Mouse (Mus musculus): ENCODE results near the gene Rgs13. TPM values are rescaled to one million over a fixed set of nuclear protein-coding genes. Genes with fewer than 3 reads are reported as not detected.

The Rgs13 gene
- not detected in 2 replicates for polyA plus RNA-seq (2012; rRNA removed)

- no peaks in the 10 kb centered on the region for H3K27me3 ChIP-seq (replicated peaks; ENCODE audit: control insufficient read depth, insufficient read depth, low read length)
- no peak for DNase-seq
- TF ChIP-seq CTCF (conservative IDR thresholded peaks at IDR 0.05; ENCODE audit: insufficient read depth, insufficient read length, low read depth, low read length) (no peak), POLR2A (IDR thresholded peaks at IDR 0.05; ENCODE audit: low read depth, low read length) (no peak)
- no peaks in the 10 kb centered on the region for H3K36me3 ChIP-seq (ENCODE audit: control insufficient read depth, insufficient read depth, low read length)
- no peak within 1 kb of the TSS for H3K27ac ChIP-seq (ENCODE audit: insufficient read depth, low read depth, low read length)
- 73% methylated on average over 5 of the region's 5 CpGs for WGBS
- no peaks in the 10 kb centered on the region for H3K4me1 ChIP-seq (ENCODE audit: control insufficient read depth, insufficient read depth, low read length)
- no peak within 1 kb of the TSS for H3K4me3 ChIP-seq (ENCODE audit: insufficient read depth, low read depth, low read length)
Measured at GRCm38 (mm10) chr1:144177166-144177565, at the start of gene Rgs13. TSS of gene Rgs13 (minus strand) at chr1:144177372.

DNA sequence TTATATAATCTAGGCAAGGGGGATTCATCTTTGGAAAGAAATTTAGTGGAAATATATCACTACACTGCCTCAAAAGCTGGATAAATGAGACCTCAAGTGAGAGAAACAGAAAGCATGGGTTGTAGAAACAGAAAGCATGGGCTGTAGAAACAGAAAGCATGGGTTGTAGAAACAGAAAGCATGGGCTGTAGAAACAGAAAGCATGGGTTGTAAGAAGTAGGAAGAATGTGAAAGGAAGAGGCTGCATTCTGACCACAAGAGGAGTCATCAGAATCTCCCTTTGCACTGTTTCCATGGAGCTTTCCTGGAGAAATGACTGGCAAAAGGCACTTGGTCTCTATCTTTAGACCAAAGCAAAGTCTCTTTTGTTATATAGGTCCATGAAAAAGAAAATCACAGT, 38.1 kb upstream of the Rgs13 start:
- no peaks in the 10 kb centered on the region for H3K4me1 ChIP-seq (ENCODE audit: control insufficient read depth, insufficient read depth, low read length)
- H3K27ac ChIP-seq (ENCODE audit: insufficient read depth, low read depth, low read length), result no peak overlapping the region
- TF ChIP-seq CTCF (conservative IDR thresholded peaks at IDR 0.05; ENCODE audit: insufficient read depth, insufficient read length, low read depth, low read length) (no peak), POLR2A (IDR thresholded peaks at IDR 0.05; ENCODE audit: low read depth, low read length) (no peak)
- no peaks in the 10 kb centered on the region for H3K27me3 ChIP-seq (replicated peaks; ENCODE audit: control insufficient read depth, insufficient read depth, low read length)
- H3K4me3 ChIP-seq (ENCODE audit: insufficient read depth, low read depth, low read length), result no peak overlapping the region
- DNase-seq, result no peak
- no peaks in the 10 kb centered on the region for H3K36me3 ChIP-seq (ENCODE audit: control insufficient read depth, insufficient read depth, low read length)

GRCm38 (mm10) chr1:144210912-144211311, 33.7 kb upstream of the Rgs13 start:
- no peaks in the 10 kb centered on the region for H3K4me1 ChIP-seq (ENCODE audit: control insufficient read depth, insufficient read depth, low read length)
- H3K36me3 ChIP-seq (ENCODE audit: control insufficient read depth, insufficient read depth, low read length), result no peaks in the 10 kb centered on the region
- no peak overlapping the region for H3K27ac ChIP-seq (ENCODE audit: insufficient read depth, low read depth, low read length)
- H3K27me3 ChIP-seq (replicated peaks; ENCODE audit: control insufficient read depth, insufficient read depth, low read length), result no peaks in the 10 kb centered on the region
- TF ChIP-seq POLR2A (IDR thresholded peaks at IDR 0.05; ENCODE audit: low read depth, low read length) (no peak), CTCF (conservative IDR thresholded peaks at IDR 0.05; ENCODE audit: insufficient read depth, insufficient read length, low read depth, low read length) (no peak)
- 62% methylated on average over 3 of the region's 3 CpGs for WGBS
- no peak for DNase-seq
- H3K4me3 ChIP-seq (ENCODE audit: insufficient read depth, low read depth, low read length), result no peak overlapping the region

- no peak for DNase-seq
- 65% methylated on average over 7 of the region's 7 CpGs for WGBS
- Histone ChIP-seq H3K4me3 (ENCODE audit: insufficient read depth, low read depth, low read length) (no peak overlapping the region), H3K36me3 (ENCODE audit: control insufficient read depth, insufficient read depth, low read length) (no peaks in the 10 kb centered on the region), H3K4me1 (ENCODE audit: control insufficient read depth, insufficient read depth, low read length) (no peaks in the 10 kb centered on the region), H3K27me3 (replicated peaks; ENCODE audit: control insufficient read depth, insufficient read depth, low read length) (no peaks in the 10 kb centered on the region), H3K27ac (ENCODE audit: insufficient read depth, low read depth, low read length) (no peak overlapping the region)
- no peak for TF ChIP-seq CTCF (conservative IDR thresholded peaks at IDR 0.05; ENCODE audit: insufficient read depth, insufficient read length, low read depth, low read length)
- no peak for TF ChIP-seq POLR2A (IDR thresholded peaks at IDR 0.05; ENCODE audit: low read depth, low read length)
Measured at GRCm38 (mm10) chr1:144206281-144207061, 29.3 kb upstream of the Rgs13 start.

- no peaks in the 10 kb centered on the region for H3K4me1 ChIP-seq (ENCODE audit: control insufficient read depth, insufficient read depth, low read length)
- H3K36me3 ChIP-seq (ENCODE audit: control insufficient read depth, insufficient read depth, low read length), result no peaks in the 10 kb centered on the region
- no peak for DNase-seq
- no peak overlapping the region for H3K4me3 ChIP-seq (ENCODE audit: insufficient read depth, low read depth, low read length)
- no peak overlapping the region for H3K27ac ChIP-seq (ENCODE audit: insufficient read depth, low read depth, low read length)
- TF ChIP-seq POLR2A (IDR thresholded peaks at IDR 0.05; ENCODE audit: low read depth, low read length) (no peak), CTCF (conservative IDR thresholded peaks at IDR 0.05; ENCODE audit: insufficient read depth, insufficient read length, low read depth, low read length) (no peak)
- H3K27me3 ChIP-seq (replicated peaks; ENCODE audit: control insufficient read depth, insufficient read depth, low read length), result no peaks in the 10 kb centered on the region
- WGBS, result 87% methylated on average over 2 of the region's 2 CpGs
Measured at GRCm38 (mm10) chr1:144204766-144205165, 27.6 kb upstream of the Rgs13 start.

- Histone ChIP-seq H3K27me3 (replicated peaks; ENCODE audit: control insufficient read depth, insufficient read depth, low read length) (no peaks in the 10 kb centered on the region), H3K27ac (ENCODE audit: insufficient read depth, low read depth, low read length) (no peak overlapping the region), H3K4me1 (ENCODE audit: control insufficient read depth, insufficient read depth, low read length) (no peaks in the 10 kb centered on the region), H3K4me3 (ENCODE audit: insufficient read depth, low read depth, low read length) (no peak overlapping the region), H3K36me3 (ENCODE audit: control insufficient read depth, insufficient read depth, low read length) (no peaks in the 10 kb centered on the region)
- DNase-seq, result no peak
- TF ChIP-seq CTCF (conservative IDR thresholded peaks at IDR 0.05; ENCODE audit: insufficient read depth, insufficient read length, low read depth, low read length) (no peak), POLR2A (IDR thresholded peaks at IDR 0.05; ENCODE audit: low read depth, low read length) (no peak)
- 80% methylated on average over 4 of the region's 4 CpGs for WGBS
Measured at GRCm38 (mm10) chr1:144202939-144203338, 25.8 kb upstream of the Rgs13 start.

- WGBS, result 41% methylated on average over 2 of the region's 2 CpGs
- no peaks in the 10 kb centered on the region for H3K36me3 ChIP-seq (ENCODE audit: control insufficient read depth, insufficient read depth, low read length)
- H3K27me3 ChIP-seq (replicated peaks; ENCODE audit: control insufficient read depth, insufficient read depth, low read length), result no peaks in the 10 kb centered on the region
- TF ChIP-seq CTCF (conservative IDR thresholded peaks at IDR 0.05; ENCODE audit: insufficient read depth, insufficient read length, low read depth, low read length) (no peak), POLR2A (IDR thresholded peaks at IDR 0.05; ENCODE audit: low read depth, low read length) (no peak)
- H3K4me3 ChIP-seq (ENCODE audit: insufficient read depth, low read depth, low read length), result no peak overlapping the region
- no peaks in the 10 kb centered on the region for H3K4me1 ChIP-seq (ENCODE audit: control insufficient read depth, insufficient read depth, low read length)
- no peak overlapping the region for H3K27ac ChIP-seq (ENCODE audit: insufficient read depth, low read depth, low read length)
- peak; percentile 6 for DNase-seq
Measured at GRCm38 (mm10) chr1:144200496-144200895, 23.3 kb upstream of the Rgs13 start.
